Mouse (Mus musculus): ENCODE measurements at regions not wholly inside any gene's neighbourhood (a gene's known extent, or its start where the extent isn't known, plus 50 kb on each side); places are given as distances from the start of the nearest gene placed in this dataset.

GRCm38 (mm10) chr6:102977122-102977521 is 404.2 kb upstream of the Cntn3 start:
- DNase-seq (ENCODE audit: low read depth, low spot score), result no peak

GRCm38 (mm10) chr6:103023326-103023725 is 450.4 kb upstream of the Cntn3 start:
- DNase-seq (ENCODE audit: low read depth, low spot score), result no peak

GRCm38 (mm10) chr6:103024006-103024405 is 451.1 kb upstream of the Cntn3 start:
- DNase-seq (ENCODE audit: low read depth, low spot score), result no peak

- no peak for DNase-seq (ENCODE audit: low read depth, low spot score)
Observed at GRCm38 (mm10) chr6:103028150-103028549, 455.2 kb upstream of the Cntn3 start.

GRCm38 (mm10) chr6:103033418-103033817 is 460.5 kb upstream of the Cntn3 start:
- no peak for DNase-seq (ENCODE audit: low read depth, low spot score)

- DNase-seq (ENCODE audit: low read depth, low spot score), result no peak
Observed at GRCm38 (mm10) chr6:103033919-103034318, 461.0 kb upstream of the Cntn3 start.

- no peak for DNase-seq (ENCODE audit: low read depth, low spot score)
Observed at GRCm38 (mm10) chr6:103060591-103060990, 449.8 kb upstream of the Chl1 start.

- no peak for DNase-seq (ENCODE audit: low read depth, low spot score)
Observed at GRCm38 (mm10) chr6:103106189-103106588, 404.2 kb upstream of the Chl1 start.

- no peak for DNase-seq (ENCODE audit: low read depth, low spot score)
Observed at GRCm38 (mm10) chr6:103119537-103119936, 390.8 kb upstream of the Chl1 start.

- DNase-seq (ENCODE audit: low read depth, low spot score), result no peak
Observed at GRCm38 (mm10) chr6:103140851-103141250, 369.5 kb upstream of the Chl1 start.

- DNase-seq (ENCODE audit: low read depth, low spot score), result no peak
Observed at GRCm38 (mm10) chr6:103177851-103178250, 332.5 kb upstream of the Chl1 start.

- DNase-seq (ENCODE audit: low read depth, low spot score), result no peak
Observed at GRCm38 (mm10) chr6:103183355-103183754, 327.0 kb upstream of the Chl1 start.

- no peak for DNase-seq (ENCODE audit: low read depth, low spot score)
Observed at GRCm38 (mm10) chr6:103196838-103197237, 313.5 kb upstream of the Chl1 start.

GRCm38 (mm10) chr6:103201605-103202004 is 308.8 kb upstream of the Chl1 start:
- DNase-seq (ENCODE audit: low read depth, low spot score), result peak; percentile 5

GRCm38 (mm10) chr6:103209202-103209601 is 301.2 kb upstream of the Chl1 start:
- no peak for DNase-seq (ENCODE audit: low read depth, low spot score)

GRCm38 (mm10) chr6:103213160-103213559 is 297.2 kb upstream of the Chl1 start:
- DNase-seq (ENCODE audit: low read depth, low spot score), result no peak

GRCm38 (mm10) chr6:103236896-103237295 is 273.5 kb upstream of the Chl1 start:
- DNase-seq (ENCODE audit: low read depth, low spot score), result no peak

GRCm38 (mm10) chr6:103268984-103269383 is 241.4 kb upstream of the Chl1 start:
- no peak for DNase-seq (ENCODE audit: low read depth, low spot score)

GRCm38 (mm10) chr6:103272216-103272615 is 238.2 kb upstream of the Chl1 start:
- no peak for DNase-seq (ENCODE audit: low read depth, low spot score)

GRCm38 (mm10) chr6:103275071-103275470 is 235.3 kb upstream of the Chl1 start:
- DNase-seq (ENCODE audit: low read depth, low spot score), result no peak

GRCm38 (mm10) chr6:103275476-103275875 is 234.9 kb upstream of the Chl1 start:
- peak; percentile 14 for DNase-seq (ENCODE audit: low read depth, low spot score)

GRCm38 (mm10) chr6:103296015-103296414 is 214.4 kb upstream of the Chl1 start:
- no peak for DNase-seq (ENCODE audit: low read depth, low spot score)

GRCm38 (mm10) chr6:103306420-103307249 is 203.8 kb upstream of the Chl1 start:
- peak; percentile 39 for DNase-seq (ENCODE audit: low read depth, low spot score)

- DNase-seq (ENCODE audit: low read depth, low spot score), result no peak
Observed at GRCm38 (mm10) chr6:103307250-103307580, 203.2 kb upstream of the Chl1 start.

Data from retina, postnatal 7 days (tissue).